Mouse (Mus musculus) MEL (cell line): ENCODE results near the gene Fzd9. TPM values are rescaled to one million over a fixed set of nuclear protein-coding genes. Genes with fewer than 3 reads are reported as not detected.
A peak's percentile ranks its signal among the peaks of the same experiment; 100 is the strongest.

ENCODE experiments used
- DNase-seq: peaks from one replicate; pipeline ENCODE4 v3.0.0; 2011; ENCODE audit warnings: low read depth, low spot score
- H3K27ac ChIP-seq: 2 replicates; pipeline ENCODE4 v1.5.1; 2012; ENCODE audit warnings: low read depth, mild to moderate bottlenecking, control low read depth, low read length, moderate library complexity; ENCODE audit not compliant: control insufficient read depth
- H3K27me3 ChIP-seq, 2 experiments: fragments of 150-350 bp in 1 of 2; sonication (generic) in 1 of 2; 2 replicates each; pipeline ENCODE4 v1.6.1; 2012; ENCODE audit warnings: low read length in 2 of 2, mild to moderate bottlenecking in 2 of 2, improper control_type of control experiment in 1 of 2, moderate library complexity in 1 of 2; ENCODE audit not compliant: insufficient read depth in 2 of 2, control insufficient read depth in 1 of 2
- H3K36me3 ChIP-seq, 2 experiments: 2 replicates each; pipeline ENCODE4 v1.6.1; 2012 to 2014; ENCODE audit warnings: low read length in 2 of 2, improper control_type of control experiment in 1 of 2, inconsistent platforms in 1 of 2, mild to moderate bottlenecking in 1 of 2; ENCODE audit not compliant: insufficient read depth in 2 of 2, control insufficient read depth in 1 of 2
- H3K4me1 ChIP-seq, 2 experiments: fragments of 150-350 bp in 1 of 2; sonication (generic) in 1 of 2; 2 replicates each; pipeline ENCODE4 v1.6.1; 2012; ENCODE audit warnings: low read length in 2 of 2, improper control_type of control experiment in 1 of 2, mild to moderate bottlenecking in 1 of 2; ENCODE audit not compliant: insufficient read depth in 2 of 2, control insufficient read depth in 1 of 2
- H3K4me3 ChIP-seq, 2 experiments: fragments of 150-350 bp in 1 of 2; sonication (generic) in 1 of 2; 2 replicates each; pipeline ENCODE4 v1.5.1; 2012; ENCODE audit warnings: low read depth in 2 of 2, low read length in 2 of 2, mild to moderate bottlenecking in 2 of 2, moderate library complexity in 2 of 2, control low read depth in 1 of 2, improper control_type of control experiment in 1 of 2; ENCODE audit not compliant: control insufficient read depth in 1 of 2, insufficient read depth in 1 of 2
- H3K79me2 ChIP-seq: 2 replicates; pipeline ENCODE4 v1.6.1; 2012; ENCODE audit warnings: mild to moderate bottlenecking, low read length, moderate library complexity; ENCODE audit not compliant: control insufficient read depth, poor library complexity, insufficient read depth
- H3K9ac ChIP-seq: 2 replicates; pipeline ENCODE4 v1.6.1; 2012; ENCODE audit warnings: low read depth, mild to moderate bottlenecking, control low read depth, low read length, moderate library complexity; ENCODE audit not compliant: control insufficient read depth, poor library complexity, severe bottlenecking
- H3K9me3 ChIP-seq: fragments of 150-350 bp; sonication (generic); replicated peaks from 2 replicates; pipeline ENCODE4 v1.6.1; 2012; ENCODE audit warnings: mild to moderate bottlenecking, low read length, improper control_type of control experiment, moderate library complexity; ENCODE audit not compliant: insufficient read depth
- BHLHE40 ChIP-seq: IDR thresholded peaks from 2 replicates; pipeline ENCODE4 v1.6.1; 2012; ENCODE audit warnings: low read depth, mild to moderate bottlenecking, inconsistent platforms, low read length, improper control_type of control experiment, borderline replicate concordance
- CHD1 ChIP-seq: IDR thresholded peaks from 2 replicates; pipeline ENCODE4 v1.6.1; 2012; ENCODE audit warnings: low read depth, mild to moderate bottlenecking, inconsistent platforms, low read length, improper control_type of control experiment
- CHD2 ChIP-seq: IDR thresholded peaks from 2 replicates; pipeline ENCODE4 v1.6.1; 2011; ENCODE audit warnings: low read length, improper control_type of control experiment
- CTCF ChIP-seq, 3 experiments: IDR thresholded peaks in 2 of 3; conservative IDR thresholded peaks in 1 of 3; 2 replicates each; pipeline ENCODE4 v1.5.1; 2011 to 2012; ENCODE audit warnings: low read length in 3 of 3, low read depth in 2 of 3, mild to moderate bottlenecking in 2 of 3, improper control_type of control experiment in 1 of 3, inconsistent platforms in 1 of 3, mixed read lengths in 1 of 3, moderate library complexity in 1 of 3; ENCODE audit not compliant: control insufficient read depth in 1 of 3, insufficient read depth in 1 of 3, poor library complexity in 1 of 3, severe bottlenecking in 1 of 3
- ELF1 ChIP-seq: IDR thresholded peaks from 2 replicates; pipeline ENCODE4 v1.6.1; 2014; ENCODE audit warnings: low read depth, mild to moderate bottlenecking, inconsistent platforms, low read length, improper control_type of control experiment, moderate library complexity
- ETS1 ChIP-seq: IDR thresholded peaks from 2 replicates; pipeline ENCODE4 v1.6.1; 2012; ENCODE audit warnings: low read depth, mild to moderate bottlenecking, inconsistent platforms, low read length, improper control_type of control experiment, moderate library complexity
- GABPA ChIP-seq: IDR thresholded peaks from 2 replicates; pipeline ENCODE4 v1.6.1; 2012; ENCODE audit warnings: low read depth, mild to moderate bottlenecking, inconsistent platforms, low read length, improper control_type of control experiment, moderate library complexity
- GATA1 ChIP-seq: IDR thresholded peaks from 2 replicates; pipeline ENCODE4 v1.6.1; 2011; ENCODE audit warnings: low read depth, low read length, improper control_type of control experiment
- HCFC1 ChIP-seq: IDR thresholded peaks from 2 replicates; pipeline ENCODE4 v1.6.1; 2012; ENCODE audit warnings: low read depth, mild to moderate bottlenecking, inconsistent platforms, low read length, improper control_type of control experiment, moderate library complexity
- JUND ChIP-seq: IDR thresholded peaks from 2 replicates; pipeline ENCODE4 v1.6.1; 2011; ENCODE audit warnings: low read depth, mild to moderate bottlenecking, improper control_type of control experiment, low read length
- KAT2A ChIP-seq: conservative IDR thresholded peaks from 2 replicates; pipeline ENCODE4 v1.6.1; 2012; ENCODE audit warnings: low read depth, low read length, improper control_type of control experiment, inconsistent platforms
- MAFK ChIP-seq: IDR thresholded peaks from 2 replicates; pipeline ENCODE4 v1.6.1; 2011; ENCODE audit warnings: low read depth, mild to moderate bottlenecking, low read length, improper control_type of control experiment, borderline replicate concordance
- MAX ChIP-seq: IDR thresholded peaks from 2 replicates; pipeline ENCODE4 v1.6.1; 2011; ENCODE audit warnings: low read length, improper control_type of control experiment
- MAZ ChIP-seq: IDR thresholded peaks from 2 replicates; pipeline ENCODE4 v1.6.1; 2012; ENCODE audit warnings: low read depth, mild to moderate bottlenecking, inconsistent platforms, low read length, improper control_type of control experiment
- MEF2A ChIP-seq: IDR thresholded peaks from 2 replicates; pipeline ENCODE4 v1.6.1; 2014; ENCODE audit warnings: low read depth, mild to moderate bottlenecking, inconsistent platforms, low read length, improper control_type of control experiment; ENCODE audit not compliant: poor library complexity, insufficient replicate concordance, severe bottlenecking; ENCODE audit errors: extremely low read depth
- MXI1 ChIP-seq: IDR thresholded peaks from 2 replicates; pipeline ENCODE4 v1.6.1; 2011; ENCODE audit warnings: mild to moderate bottlenecking, low read depth, low read length, improper control_type of control experiment
- MYB ChIP-seq: IDR thresholded peaks from 2 replicates; pipeline ENCODE4 v1.6.1; 2011; ENCODE audit warnings: mild to moderate bottlenecking, low read depth, low read length, improper control_type of control experiment
- MYC ChIP-seq: IDR thresholded peaks from 2 replicates; pipeline ENCODE4 v1.6.1; 2011; ENCODE audit warnings: low read depth, mild to moderate bottlenecking, low read length, improper control_type of control experiment, moderate library complexity
- NELFE ChIP-seq: IDR thresholded peaks from 2 replicates; pipeline ENCODE4 v1.6.1; 2011; ENCODE audit warnings: low read depth, low read length, improper control_type of control experiment
- NRF1 ChIP-seq: IDR thresholded peaks from 2 replicates; pipeline ENCODE4 v1.6.1; 2014; ENCODE audit warnings: low read depth, mild to moderate bottlenecking, inconsistent platforms, low read length, improper control_type of control experiment, moderate library complexity; ENCODE audit not compliant: poor library complexity, insufficient read depth, severe bottlenecking
- POLR2A ChIP-seq, 2 experiments: IDR thresholded peaks; 2 replicates each; pipeline ENCODE4 v1.6.1; 2011 to 2012; ENCODE audit warnings: low read length in 2 of 2, mild to moderate bottlenecking in 2 of 2, control low read depth in 1 of 2, improper control_type of control experiment in 1 of 2, low read depth in 1 of 2, moderate library complexity in 1 of 2; ENCODE audit not compliant: control insufficient read depth in 1 of 2, insufficient read depth in 1 of 2, poor library complexity in 1 of 2
- POLR2AphosphoS2 ChIP-seq: IDR thresholded peaks from 2 replicates; pipeline ENCODE4 v1.6.1; 2011; ENCODE audit warnings: low read length, improper control_type of control experiment
- POLR2AphosphoS5 ChIP-seq: IDR thresholded peaks from 2 replicates; pipeline ENCODE4 v1.6.1; 2012; ENCODE audit warnings: low read depth, borderline replicate concordance, mild to moderate bottlenecking, inconsistent platforms, low read length, moderate library complexity, mixed read lengths
- RAD21 ChIP-seq: IDR thresholded peaks from 2 replicates; pipeline ENCODE4 v1.6.1; 2011; ENCODE audit warnings: mild to moderate bottlenecking, low read depth, low read length, improper control_type of control experiment
- RCOR1 ChIP-seq: IDR thresholded peaks from 2 replicates; pipeline ENCODE4 v1.6.1; 2012; ENCODE audit warnings: low read depth, mild to moderate bottlenecking, inconsistent platforms, low read length, improper control_type of control experiment
- SIN3A ChIP-seq: IDR thresholded peaks from 2 replicates; pipeline ENCODE4 v1.6.1; 2012; ENCODE audit warnings: low read length, improper control_type of control experiment, inconsistent platforms
- SMC3 ChIP-seq: IDR thresholded peaks from 2 replicates; pipeline ENCODE4 v1.6.1; 2011; ENCODE audit warnings: low read depth, low read length, improper control_type of control experiment
- TAL1 ChIP-seq: IDR thresholded peaks from 2 replicates; pipeline ENCODE4 v1.6.1; 2012; ENCODE audit warnings: mild to moderate bottlenecking, inconsistent platforms, low read length, moderate library complexity, mixed read lengths
- TBP ChIP-seq: IDR thresholded peaks from 2 replicates; pipeline ENCODE4 v1.8.0; 2011; ENCODE audit warnings: low read depth, low read length, improper control_type of control experiment
- TCF12 ChIP-seq: IDR thresholded peaks from 2 replicates; pipeline ENCODE4 v1.6.1; 2014; ENCODE audit warnings: low read depth, mild to moderate bottlenecking, inconsistent platforms, low read length, improper control_type of control experiment, moderate library complexity
- UBTF ChIP-seq: IDR thresholded peaks from 2 replicates; pipeline ENCODE4 v1.6.1; 2012; ENCODE audit warnings: low read depth, mild to moderate bottlenecking, inconsistent platforms, low read length, improper control_type of control experiment, moderate library complexity, borderline replicate concordance; ENCODE audit not compliant: insufficient read depth
- USF1 ChIP-seq: IDR thresholded peaks from 2 replicates; pipeline ENCODE4 v1.6.1; 2014; ENCODE audit warnings: low read depth, mild to moderate bottlenecking, inconsistent platforms, low read length, improper control_type of control experiment, moderate library complexity
- USF2 ChIP-seq, 2 experiments: IDR thresholded peaks; 2 replicates each; pipeline ENCODE4 v1.6.1; 2011 to 2012; ENCODE audit warnings: improper control_type of control experiment in 2 of 2, low read length in 2 of 2, borderline replicate concordance in 1 of 2, inconsistent platforms in 1 of 2, low read depth in 1 of 2, mild to moderate bottlenecking in 1 of 2; ENCODE audit not compliant: insufficient read depth in 1 of 2
- ZC3H11A ChIP-seq: IDR thresholded peaks from 2 replicates; pipeline ENCODE4 v1.6.1; 2012; ENCODE audit warnings: low read depth, mild to moderate bottlenecking, inconsistent platforms, low read length, improper control_type of control experiment
- ZKSCAN1 ChIP-seq: IDR thresholded peaks from 2 replicates; pipeline ENCODE4 v1.6.1; 2012; ENCODE audit warnings: low read depth, mild to moderate bottlenecking, inconsistent platforms, low read length, improper control_type of control experiment, moderate library complexity
- ZMIZ1 ChIP-seq: IDR thresholded peaks from 2 replicates; pipeline ENCODE4 v1.6.1; 2012; ENCODE audit warnings: low read depth, mild to moderate bottlenecking, inconsistent platforms, low read length, improper control_type of control experiment, moderate library complexity
- ZNF384 ChIP-seq: IDR thresholded peaks from 2 replicates; pipeline ENCODE4 v1.6.1; 2012; ENCODE audit warnings: low read depth, mild to moderate bottlenecking, inconsistent platforms, low read length, improper control_type of control experiment
- polyA plus RNA-seq, 2 experiments: library from polyadenylated mRNA; stranded (reverse) in 1 of 2; unstranded in 1 of 2; fragments of >175 nt in 1 of 2; fragments of >200 nt in 1 of 2; gene quantifications; 2 replicates each; pipeline versions ENCODE4 v1.2.1 to v1.2.4; 2012; ENCODE audit warnings: low replicate concordance in 2 of 2, low read depth in 1 of 2; ENCODE audit not compliant: insufficient read length in 2 of 2, insufficient read depth in 1 of 2, missing spikeins in 1 of 2
- total RNA-seq: library from RNA; depleted of rRNA; stranded (reverse); fragments of 300-350 nt; gene quantifications from 2 replicates; pipeline ENCODE4 v1.2.3, GENCODE M21; 2012; rRNA removed

The Fzd9 gene
- total RNA-seq, result 5.7 and 9.8 TPM in 2 replicates
- polyA plus RNA-seq, result 1 to 10 TPM in 1 of 2 experiments, not detected in 1; 6.2 TPM

DNA sequence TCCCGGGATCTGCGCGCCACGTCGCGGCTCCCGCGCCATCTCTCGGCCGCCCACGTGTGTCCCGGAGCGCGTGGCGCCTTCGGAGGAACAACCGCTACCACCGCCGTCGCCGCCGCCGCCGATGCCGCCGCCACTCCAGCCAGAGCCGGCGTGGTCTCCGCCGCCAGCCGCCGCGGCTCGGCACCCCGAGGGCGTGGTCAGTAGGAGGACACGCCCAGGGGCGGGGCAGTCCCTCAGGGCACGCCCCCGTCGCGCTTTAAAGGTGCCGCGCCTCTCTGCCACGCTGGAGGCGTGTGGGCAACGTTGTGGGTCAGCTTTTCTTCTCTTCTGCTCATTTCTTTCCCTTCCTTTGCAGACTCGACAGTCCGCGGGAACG lies at the start of gene Fzd9:
Gene Fzd9, minus strand, starts transcription at position 152 of the 376 bp plus-strand sequence.
- no peaks in the 10 kb centered on the region for H3K9me3 ChIP-seq
- peak within 1 kb of the TSS; percentile 69 to 82 for H3K4me3 ChIP-seq
- H3K79me2 ChIP-seq, result peaks cover 3% of the 10 kb centered on the region; the same call in 1 of the 2 replicates
- peaks cover 0 to 4% of the 10 kb centered on the region in 2 experiments; a peak in 2 of 4 replicates for H3K36me3 ChIP-seq
- H3K27ac ChIP-seq, result no peak within 1 kb of the TSS
- H3K9ac ChIP-seq, result peak within 1 kb of the TSS; percentile 73
- H3K4me1 ChIP-seq, result peaks cover 0 to 11% of the 10 kb centered on the region in 2 experiments; a peak in 2 of 4 replicates
- H3K27me3 ChIP-seq, result no peaks in the 10 kb centered on the region
- DNase-seq, result peak; percentile 83
- TF ChIP-seq POLR2A (IDR thresholded peaks at IDR 0.05; ENCODE audit: control insufficient read depth in 1 of 2, insufficient read depth in 1 of 2, low read depth in 1 of 2, low read length in 2 of 2, poor library complexity in 1 of 2) (peak; percentile 75 to 83; a peak in 3 of 4 replicates), NELFE (peak; percentile 63), MYB (no peak), POLR2AphosphoS5 (no peak), MYC (no peak), CTCF (IDR thresholded peaks at IDR 0.05 in 2 of 3, conservative IDR thresholded peaks at IDR 0.05 in 1 of 3; ENCODE audit: control insufficient read depth in 1 of 3, insufficient read depth in 1 of 3, low read depth in 2 of 3, low read length in 3 of 3, poor library complexity in 1 of 3, severe bottlenecking in 1 of 3) (no peak), BHLHE40 (no peak), RCOR1 (no peak), ZMIZ1 (0 out of 2 replicates have a peak, but pooled peaks have one; percentile 62), HCFC1 (0 out of 2 replicates have a peak, but pooled peaks have one; percentile 33), TAL1 (no peak), MEF2A (no peak), USF2 (IDR thresholded peaks at IDR 0.05; ENCODE audit: borderline replicate concordance in 1 of 2, insufficient read depth in 1 of 2, low read depth in 1 of 2, low read length in 2 of 2) (no peak), NRF1 (0 out of 2 replicates have a peak, but pooled peaks have one; percentile 9), RAD21 (no peak), ZKSCAN1 (no peak), GATA1 (no peak), JUND (no peak), MAZ (no peak), UBTF (no peak), CHD1 (no peak), SIN3A (peak; percentile 52; the same call in 1 of the 2 replicates), ZNF384 (no peak), ELF1 (no peak), MAX (peak; percentile 41; the same call in 1 of the 2 replicates), KAT2A (no peak), GABPA (no peak), SMC3 (no peak), CHD2 (no peak), MAFK (no peak), ZC3H11A (no peak), ETS1 (no peak), TBP (peak; percentile 47; the same call in 1 of the 2 replicates), MXI1 (peak; percentile 82; the same call in 1 of the 2 replicates), USF1 (no peak), POLR2AphosphoS2 (no peak), TCF12 (peak; percentile 36; the same call in 1 of the 2 replicates)
